Mouse (Mus musculus) testis, adult 2 months (tissue): ENCODE measurements around the gene Sowahd.

ENCODE experiments used
- CTCF ChIP-seq: fragments of 200-500 bp; IDR thresholded peaks from 2 replicates; pipeline ENCODE4 v1.5.1; 2012; ENCODE audit warnings: low read depth, mild to moderate bottlenecking, inconsistent platforms, low read length, moderate library complexity; ENCODE audit not compliant: control insufficient read depth, insufficient read depth, insufficient replicate concordance
- POLR2A ChIP-seq: fragments of 200-500 bp; IDR thresholded peaks from 2 replicates; pipeline ENCODE4 v1.6.1; 2012; ENCODE audit warnings: low read depth, mild to moderate bottlenecking, inconsistent platforms, low read length, moderate library complexity; ENCODE audit not compliant: control insufficient read depth

DNA sequence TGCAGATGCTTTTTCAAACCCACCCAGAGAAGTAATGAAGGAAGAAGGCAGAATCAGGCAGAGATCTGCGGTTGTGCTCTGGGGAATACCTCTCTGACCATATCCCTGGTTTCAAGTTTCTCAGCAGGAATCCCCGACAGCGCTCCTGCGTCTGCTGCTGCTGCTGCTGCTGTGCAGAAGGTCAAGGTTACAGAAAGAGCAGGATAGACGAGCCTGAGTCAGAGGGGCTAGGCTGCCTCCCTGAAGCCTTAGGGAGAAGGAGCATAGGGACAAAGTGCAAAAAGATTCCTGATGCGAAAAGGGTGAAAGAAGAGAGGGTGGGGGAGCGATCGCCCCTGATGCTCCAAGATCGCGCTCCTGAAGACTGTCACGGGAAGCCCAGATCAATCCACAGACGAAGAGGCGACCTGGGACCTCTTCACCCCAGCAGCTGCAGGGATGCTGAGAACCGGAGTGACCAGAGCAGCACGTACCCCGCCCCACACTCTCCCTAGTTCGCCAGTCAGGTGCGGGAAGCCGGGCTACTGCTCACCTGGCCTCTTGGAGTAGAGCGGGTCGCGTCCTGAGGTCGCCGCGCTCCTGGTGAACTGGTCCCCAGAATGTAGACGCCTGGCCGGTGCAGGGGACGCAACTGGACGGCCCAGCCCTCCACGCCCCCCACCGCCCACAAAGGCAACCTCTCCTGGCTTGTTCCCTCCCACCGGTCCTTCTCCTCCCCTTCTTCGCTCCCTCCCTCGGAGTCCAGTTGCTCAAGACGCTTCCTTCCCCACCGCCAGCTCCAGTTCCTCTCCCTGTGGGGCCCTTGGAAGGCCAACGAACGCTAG lies at the start of gene Sowahd:
- TF ChIP-seq CTCF: no peak
- TF ChIP-seq POLR2A: no peak
